Mouse (Mus musculus): ENCODE results near the gene Tmem255b. TPM values are rescaled to one million over a fixed set of nuclear protein-coding genes. Genes with fewer than 3 reads are reported as not detected.

Tmem255b gene
- total RNA-seq, 2 experiments from 2014 or later = 4.3 to 4.7 TPM

Other genes starting within 250 kb of the Tmem255b start
- 1 to 10 TPM; 5.1 to 5.2 TPM for gene Grtp1, start 234.6 kb upstream of the Tmem255b start, total RNA-seq (2021)
- gene Adprhl1, start 181.0 kb upstream of the Tmem255b start, total RNA-seq (2021) = 1 to 10 TPM; 1.0 to 1.6 TPM
- gene Dcun1d2, start 147.1 kb upstream of the Tmem255b start, total RNA-seq (2021) = 10 to 100 TPM; 41.3 to 43.8 TPM
- gene Tmco3, start 147.0 kb upstream of the Tmem255b start, total RNA-seq (2021) = 10 to 100 TPM; 45.9 to 46.8 TPM
- 10 to 100 TPM; 50.1 to 59.3 TPM for gene Tfdp1, start 96.4 kb upstream of the Tmem255b start, total RNA-seq (2021)
- gene Atp4b, start 38.4 kb upstream of the Tmem255b start, total RNA-seq (2021) = not detected
- gene Grk1, start 30.1 kb upstream of the Tmem255b start, total RNA-seq (2021) = not detected
- gene Gas6, start 59.3 kb downstream of the Tmem255b start, total RNA-seq (2021) = 100 to 1,000 TPM in 1 of 2 experiments, 10 to 100 TPM in 1; 95.8 to 103 TPM
- gene 1700029H14Rik, start 127.3 kb downstream of the Tmem255b start, total RNA-seq (2021) = not detected
- 10 to 100 TPM; 65.6 to 72.9 TPM for gene Rasa3, start 242.4 kb downstream of the Tmem255b start, total RNA-seq (2021)

Measured in left cerebral cortex, adult 18-20 months (tissue).